Mouse (Mus musculus): ENCODE measurements around the gene Sema6d. TPM values are rescaled to one million over a fixed set of nuclear protein-coding genes. Genes with fewer than 3 reads are reported as not detected.

The Sema6d gene
- total RNA-seq, 2 experiments from 2014 or later, result 11.3 to 11.9 TPM

DNA sequence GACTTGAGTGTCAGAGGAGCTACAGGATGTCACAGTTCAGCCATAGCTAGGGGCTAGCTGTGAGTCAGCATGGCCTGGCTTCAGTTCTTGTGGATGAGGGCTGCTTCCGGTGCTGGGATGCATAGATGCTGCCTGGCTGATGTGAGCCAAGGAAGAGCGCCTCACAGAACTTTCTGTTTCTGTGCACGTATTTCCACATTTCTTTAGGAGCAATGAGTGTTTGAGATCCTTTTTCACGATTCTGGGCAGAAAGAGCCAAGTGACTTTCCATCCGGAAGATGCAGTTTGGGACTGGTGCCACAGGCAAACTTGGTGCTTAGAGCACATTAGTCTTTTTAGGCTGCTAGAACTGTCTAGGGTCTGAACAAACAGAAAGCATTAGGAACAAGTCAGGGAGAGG lies 561.4 kb downstream of the Sema6d start:
- DNase-seq, result peak; percentile 42 to 47

DNA sequence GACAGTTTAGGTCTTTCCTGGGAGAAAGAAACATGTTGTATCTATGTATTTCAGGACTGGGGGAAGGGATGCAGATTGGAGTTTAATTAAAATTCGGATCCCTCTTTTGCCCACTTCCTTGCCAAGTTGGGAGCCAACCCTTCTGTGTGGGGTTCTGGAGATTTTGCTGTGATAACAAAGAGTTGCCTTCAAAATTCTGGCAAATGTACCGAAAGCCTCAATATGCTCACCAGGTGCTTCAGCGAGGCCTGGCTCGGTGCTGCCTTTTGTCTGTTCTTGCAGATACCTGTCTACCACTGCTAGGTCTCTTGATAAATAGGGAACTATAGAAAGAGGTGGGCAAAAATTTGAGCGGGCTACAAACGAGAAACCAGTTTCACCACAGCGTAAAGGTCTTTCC lies 563.4 kb downstream of the Sema6d start:
- DNase-seq, result no peak

DNA sequence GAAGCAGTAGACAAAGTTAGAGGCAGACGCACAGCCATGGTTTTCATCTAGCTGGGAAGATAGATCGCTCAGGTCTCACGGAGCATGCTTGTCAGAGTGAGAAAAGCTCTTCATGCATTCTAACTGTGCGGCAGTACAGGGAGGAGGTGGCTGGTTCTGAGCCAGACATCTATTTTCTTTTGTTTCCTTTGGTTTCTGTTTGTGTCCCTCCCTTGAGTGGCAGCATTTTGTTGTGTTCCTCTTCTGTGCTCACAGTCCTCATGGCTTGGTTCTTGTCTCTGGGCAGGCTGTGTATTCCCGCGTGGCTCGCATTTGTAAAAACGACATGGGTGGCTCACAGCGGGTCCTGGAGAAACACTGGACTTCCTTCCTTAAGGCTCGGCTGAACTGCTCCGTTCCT lies 567.6 kb downstream of the Sema6d start:
- peak in 1 of 2 experiments; percentile 4 for DNase-seq

DNA sequence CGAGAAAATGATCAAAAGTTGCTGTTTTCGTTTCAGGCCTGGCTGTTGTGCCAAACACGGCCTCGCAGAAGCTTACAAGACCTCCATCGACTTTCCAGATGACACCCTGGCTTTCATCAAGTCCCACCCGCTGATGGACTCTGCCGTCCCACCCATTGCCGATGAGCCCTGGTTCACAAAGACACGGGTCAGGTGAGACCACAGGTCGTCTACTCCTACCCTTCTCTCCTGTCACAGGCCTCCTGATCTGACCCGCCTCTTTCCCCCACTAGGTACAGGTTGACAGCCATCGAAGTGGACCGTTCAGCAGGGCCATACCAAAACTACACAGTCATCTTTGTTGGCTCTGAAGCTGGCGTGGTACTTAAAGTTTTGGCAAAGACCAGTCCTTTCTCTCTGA lies 568.6 kb downstream of the Sema6d start:
- DNase-seq, result peak; percentile 14 to 26

DNA sequence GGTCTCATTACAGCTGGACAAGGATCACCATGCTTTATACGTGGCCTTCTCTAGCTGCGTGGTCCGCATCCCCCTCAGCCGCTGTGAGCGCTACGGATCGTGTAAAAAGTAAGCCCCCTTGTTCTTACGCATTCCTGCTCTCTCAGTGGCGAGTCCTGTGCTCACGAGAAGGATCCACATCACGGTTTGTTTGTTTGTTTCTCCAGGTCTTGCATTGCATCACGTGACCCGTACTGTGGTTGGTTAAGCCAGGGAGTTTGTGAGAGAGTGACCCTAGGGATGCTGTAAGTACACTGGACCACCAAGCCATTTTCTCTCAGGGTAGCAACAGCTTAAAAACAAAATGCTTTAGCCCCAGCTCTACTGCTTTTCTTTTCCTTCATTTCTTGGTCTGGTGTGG lies 569.8 kb downstream of the Sema6d start:
- no peak for DNase-seq

DNA sequence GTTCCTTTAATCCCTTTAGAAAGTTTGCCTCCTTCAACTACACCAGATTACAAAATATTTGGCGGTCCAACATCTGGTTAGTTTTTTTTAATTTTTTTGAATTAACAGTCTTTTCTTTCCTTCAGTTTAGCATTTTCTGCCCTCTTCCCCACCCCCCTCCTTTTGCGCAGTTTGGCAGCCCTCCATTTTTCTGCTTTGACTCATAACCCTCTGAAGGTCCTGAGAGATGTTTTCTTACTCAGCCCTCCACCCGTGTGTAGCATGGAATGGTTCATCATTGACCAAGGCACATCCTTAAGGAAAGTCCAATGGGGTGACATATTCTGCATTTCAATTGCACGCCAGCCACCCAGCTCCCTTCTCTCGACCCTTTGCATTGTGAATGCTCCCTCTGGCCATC lies 570.9 kb downstream of the Sema6d start:
- peak; percentile 32 to 33 for DNase-seq

DNA sequence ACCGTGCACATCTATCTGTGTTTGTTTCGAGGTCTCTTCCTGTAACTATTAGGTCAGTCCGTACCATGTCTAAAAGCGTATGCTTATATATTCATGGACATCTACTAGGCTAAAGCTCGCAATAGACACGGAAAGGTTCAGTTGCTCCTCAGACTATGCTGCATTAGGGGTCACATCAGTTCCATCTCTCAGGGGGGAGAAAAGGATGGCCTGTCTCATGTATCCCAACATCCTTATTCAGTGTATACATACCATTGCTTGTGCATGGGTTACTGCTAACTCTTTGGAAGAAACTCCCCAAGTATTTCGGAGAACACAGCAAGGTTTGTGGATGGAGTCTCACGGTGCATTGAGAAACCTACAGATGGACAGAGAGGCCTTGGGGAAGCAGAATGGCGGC lies 571.5 kb downstream of the Sema6d start:
- DNase-seq, result peak in 1 of 2 experiments; percentile 4

DNA sequence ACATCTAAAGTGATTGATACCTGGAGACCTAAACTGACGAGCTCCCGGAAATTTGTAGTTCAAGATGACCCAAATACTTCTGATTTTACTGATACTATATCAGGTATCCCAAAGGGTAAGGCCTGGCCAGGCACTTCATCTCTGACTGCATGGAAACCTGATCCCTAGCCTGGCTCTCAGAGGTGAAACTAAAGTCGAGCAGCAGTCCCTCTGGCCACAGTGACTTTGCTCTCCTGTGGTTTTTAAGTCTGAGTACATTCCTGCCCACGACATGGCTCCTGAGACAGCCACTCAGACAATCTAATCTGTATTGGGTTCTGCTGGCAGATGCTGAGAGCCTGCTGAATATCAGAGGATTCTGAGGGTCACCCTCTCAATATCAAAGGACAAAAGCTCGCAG lies 572.5 kb downstream of the Sema6d start:
- peak; percentile 26 to 50 for DNase-seq

DNA sequence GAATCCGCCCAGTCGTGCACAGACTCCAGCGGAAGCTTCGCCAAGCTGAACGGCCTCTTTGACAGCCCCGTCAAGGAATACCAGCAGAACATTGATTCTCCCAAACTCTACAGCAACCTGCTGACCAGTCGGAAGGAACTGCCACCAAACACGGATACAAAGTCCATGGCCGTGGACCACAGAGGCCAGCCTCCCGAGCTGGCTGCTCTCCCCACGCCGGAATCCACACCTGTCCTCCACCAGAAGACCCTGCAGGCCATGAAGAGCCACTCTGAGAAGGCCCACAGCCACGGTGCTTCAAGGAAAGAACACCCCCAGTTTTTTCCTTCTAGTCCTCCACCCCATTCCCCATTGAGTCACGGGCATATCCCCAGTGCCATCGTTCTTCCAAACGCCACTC lies 574.4 kb downstream of the Sema6d start:
- DNase-seq, result no peak

DNA sequence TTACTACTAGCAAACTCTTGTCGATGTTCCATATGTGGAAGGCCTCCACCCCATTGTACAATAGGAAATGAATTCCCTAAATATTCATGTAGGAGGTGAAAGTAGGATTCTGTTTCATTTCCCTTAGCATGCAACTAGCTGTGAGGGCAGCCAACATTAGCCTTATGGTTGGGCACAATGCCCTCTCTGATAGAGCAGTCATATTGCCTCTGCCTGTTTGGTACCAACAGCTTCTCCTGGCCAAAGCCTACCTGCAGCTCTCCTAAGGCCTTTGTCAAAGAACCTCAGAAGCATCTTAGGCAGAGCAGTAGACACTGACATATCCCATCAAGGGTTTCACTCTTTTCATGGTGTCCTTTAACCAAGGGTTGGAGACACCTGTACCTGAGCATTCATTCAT lies 578.7 kb downstream of the Sema6d start:
- no peak for DNase-seq

DNA sequence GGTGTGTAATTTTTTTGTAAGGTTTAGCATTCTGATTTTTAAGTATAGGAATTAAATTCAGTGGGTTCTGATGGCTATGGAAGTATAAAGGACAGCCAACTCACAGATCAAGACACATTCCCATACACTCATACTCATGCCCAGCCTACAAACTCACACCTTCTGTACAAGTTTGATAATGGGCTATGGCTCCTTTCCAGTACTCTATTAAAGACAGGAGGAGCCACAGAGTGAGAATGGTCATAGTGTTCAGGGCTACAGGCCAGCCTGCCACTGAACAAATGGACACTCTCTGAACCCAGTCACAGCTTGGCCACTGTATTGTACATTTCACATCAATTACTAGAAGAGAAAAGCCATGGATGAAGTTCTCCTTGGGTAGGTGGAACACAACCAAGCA lies 583.3 kb downstream of the Sema6d start:
- no peak for DNase-seq

DNA sequence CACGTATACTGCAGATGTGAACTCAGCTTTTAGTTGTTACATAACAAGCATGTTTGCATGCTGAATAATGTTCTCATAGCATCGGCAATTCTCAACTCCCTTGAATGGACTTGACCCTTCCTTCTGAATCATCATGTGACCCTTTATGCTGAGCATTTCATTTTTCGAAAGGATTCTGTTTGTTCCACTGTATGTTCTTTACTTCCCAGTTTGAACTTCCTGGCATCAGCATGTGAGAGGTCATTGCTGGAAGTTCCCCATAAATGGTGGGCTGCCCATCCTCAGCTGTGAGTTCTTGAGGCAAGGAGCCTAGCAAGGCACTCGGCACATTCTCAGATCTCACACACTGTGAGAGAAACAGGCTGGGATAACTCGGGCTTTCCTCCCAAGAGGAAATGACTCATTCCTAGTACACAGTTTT lies 594.7 kb downstream of the Sema6d start:
- DNase-seq, result peak; percentile 72 to 85

DNA sequence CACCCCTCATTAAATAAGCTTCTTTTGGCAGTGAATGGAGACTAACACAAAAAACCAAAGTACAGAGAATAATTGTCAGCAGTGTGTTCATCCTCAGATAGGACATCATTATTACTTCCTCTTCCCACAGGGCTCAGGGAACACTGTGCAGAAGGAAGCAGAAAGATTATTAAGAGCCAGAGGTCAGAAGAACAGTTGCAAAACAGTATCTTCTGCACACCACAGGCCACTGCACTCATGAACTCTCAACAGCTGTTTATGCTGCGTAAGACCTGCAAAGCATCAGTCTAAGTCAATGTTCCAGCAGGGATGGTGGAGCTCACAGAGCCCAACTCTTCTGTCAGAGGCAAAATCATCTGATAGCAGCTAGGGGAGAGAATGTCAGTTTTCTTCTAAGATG lies 600.6 kb downstream of the Sema6d start:
- peak in 1 of 2 experiments; percentile 53 for DNase-seq

DNA sequence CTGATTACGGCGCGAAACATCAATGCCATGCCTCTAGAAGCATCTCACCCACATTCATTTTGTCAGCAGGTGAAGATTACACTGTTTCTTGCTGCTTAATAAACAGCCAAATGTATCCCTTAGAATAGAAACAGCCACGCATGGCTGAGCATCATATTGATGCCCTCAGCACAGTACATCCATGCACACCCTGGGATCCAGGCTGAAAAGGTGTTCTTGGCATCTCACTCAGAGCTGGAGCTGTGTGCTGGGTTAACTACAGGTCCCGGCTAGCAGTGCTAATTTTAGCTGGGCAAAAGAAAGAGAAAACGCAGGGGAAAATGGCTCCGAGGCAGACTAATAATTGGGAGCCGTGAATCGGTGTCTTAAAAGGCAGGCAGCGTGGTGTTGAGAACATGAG lies 612.9 kb downstream of the Sema6d start:
- DNase-seq, result no peak

DNA sequence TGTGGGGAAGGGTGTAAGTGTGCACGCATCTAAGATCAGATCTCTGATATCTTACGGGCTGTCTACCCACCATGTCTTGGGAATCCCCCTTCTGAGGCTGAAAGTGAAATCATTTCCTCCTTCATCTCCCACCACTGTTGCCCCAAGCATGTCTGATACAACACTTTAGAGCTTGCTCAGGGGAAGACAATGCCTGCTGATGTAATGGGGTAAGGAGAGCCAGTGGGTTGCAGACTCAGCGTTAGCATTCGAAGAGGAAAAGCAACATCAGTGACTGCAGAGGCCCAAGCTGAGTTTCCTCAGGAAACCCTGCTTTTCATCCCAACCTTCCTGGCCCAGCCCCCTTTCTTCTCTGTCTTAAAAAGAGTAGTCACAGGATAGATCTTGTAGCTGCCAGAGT lies 615.2 kb downstream of the Sema6d start:
- peak in 1 of 2 experiments; percentile 39 for DNase-seq

DNA sequence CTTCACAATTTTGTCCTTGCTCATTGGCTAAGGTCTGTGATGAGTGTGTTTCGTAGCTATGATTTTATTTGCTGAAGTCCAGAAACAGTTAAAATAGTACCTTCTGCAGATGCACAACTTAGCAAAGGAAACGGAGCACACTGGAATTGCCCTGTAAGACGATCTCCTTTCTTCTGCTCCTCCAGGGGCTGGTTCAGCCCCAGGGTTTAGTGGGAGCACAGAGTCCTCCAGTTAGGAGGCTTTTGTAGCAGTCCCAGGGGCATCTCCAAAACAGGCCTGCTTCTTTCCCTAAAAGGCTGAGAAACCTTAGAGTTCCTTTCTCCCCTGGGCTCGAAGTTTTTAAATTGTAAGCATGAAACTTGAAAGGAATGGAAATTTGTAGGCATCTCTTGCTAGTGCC lies 616.0 kb downstream of the Sema6d start:
- no peak for DNase-seq

DNA sequence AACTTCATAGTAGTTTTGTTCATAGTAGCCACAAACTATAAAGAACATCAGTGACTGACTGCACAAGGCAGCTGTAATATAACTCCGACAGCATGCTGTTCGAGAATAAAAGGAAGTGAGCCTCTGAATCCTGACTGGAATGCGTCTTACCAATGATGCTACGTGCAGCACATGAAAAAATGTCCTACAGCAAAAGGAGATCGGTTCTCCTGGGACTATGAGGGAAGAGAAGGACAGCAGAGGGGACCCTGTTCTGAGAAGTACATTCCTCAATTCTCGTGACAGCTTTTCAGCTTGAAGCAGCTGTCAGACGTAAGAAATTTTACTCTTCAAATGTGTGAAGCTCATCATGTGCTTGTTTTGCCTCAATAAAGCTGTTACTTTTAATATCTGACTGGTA lies 617.1 kb downstream of the Sema6d start:
- no peak for DNase-seq

Data from heart, adult 18-20 months (tissue).